Mouse (Mus musculus) liver, embryonic 15.5 days (tissue): Measurements from ENCODE around the gene Wfdc12. TPM values are rescaled to one million over a fixed set of nuclear protein-coding genes. Genes with fewer than 3 reads are reported as not detected.
"Not testable (repeated sequence)": the region's sequence is repeated elsewhere in the genome, so short reads cannot be mapped to it uniquely, and the experiment has no call there.

ENCODE experiments used
- ATAC-seq: fragments of 200-750 bp; cut with Nextera tagmentation; 2 replicates; pipeline ENCODE4 v1.8.0; 2017; ENCODE audit warnings: moderate number of reproducible peaks, mild to moderate bottlenecking, moderate library complexity; ENCODE audit not compliant: insufficient read depth
- H3K27ac ChIP-seq: fragments of 300-500 bp; sonication (generic); replicated peaks from 2 replicates; pipeline ENCODE4 v1.5.1; 2015; ENCODE audit warnings: mild to moderate bottlenecking, inconsistent platforms
- H3K27me3 ChIP-seq: fragments of 300-500 bp; sonication (generic); 2 replicates; pipeline ENCODE4 v1.6.1; 2015; ENCODE audit warnings: mild to moderate bottlenecking, inconsistent platforms
- H3K36me3 ChIP-seq: fragments of 300-500 bp; sonication (generic); replicated peaks from 2 replicates; pipeline ENCODE4 v1.6.1; 2015; ENCODE audit warnings: moderate library complexity, mild to moderate bottlenecking, inconsistent platforms
- H3K4me1 ChIP-seq: fragments of 300-500 bp; sonication (generic); replicated peaks from 2 replicates; pipeline ENCODE4 v1.6.1; 2015; ENCODE audit warnings: inconsistent platforms
- H3K4me2 ChIP-seq: fragments of 300-500 bp; sonication (generic); 2 replicates; pipeline ENCODE4 v1.6.1; 2015; ENCODE audit warnings: moderate library complexity, mild to moderate bottlenecking, inconsistent platforms
- H3K4me3 ChIP-seq: fragments of 300-500 bp; sonication (generic); replicated peaks from 2 replicates; pipeline ENCODE4 v1.5.1; 2015; ENCODE audit warnings: mild to moderate bottlenecking, inconsistent platforms
- H3K9ac ChIP-seq: fragments of 300-500 bp; sonication (generic); 2 replicates; pipeline ENCODE4 v1.6.1; 2015; ENCODE audit warnings: moderate library complexity, mild to moderate bottlenecking, inconsistent platforms
- H3K9me3 ChIP-seq: fragments of 300-500 bp; sonication (generic); replicated peaks from 2 replicates; pipeline ENCODE4 v1.6.1; 2016; ENCODE audit warnings: inconsistent platforms
- WGBS: fragments of 180-500 bp; shearing (Covaris S2); methylation state at CpG from one replicate; pipeline ENCODE4 v1.1.7; 2015; ENCODE audit warnings: mixed read lengths; ENCODE audit not compliant: insufficient replicate concordance; 5-methylcytosine and 5-hydroxymethylcytosine counted together
- polyA plus RNA-seq: library from polyadenylated mRNA; unstranded; fragments of >200 nt; fragmentation: Nextera tagmentation; extraction: Ambion mirVana; gene quantifications from 2 replicates; pipeline ENCODE4 v1.2.1, GENCODE M21; 2015

The Wfdc12 gene
- not detected in 2 replicates for polyA plus RNA-seq

- no peak within 1 kb of the TSS for H3K4me3 ChIP-seq
- H3K9ac ChIP-seq, result no peak within 1 kb of the TSS
- H3K27ac ChIP-seq, result no peak within 1 kb of the TSS
- WGBS, result 69% methylated on average over 6 of the region's 6 CpGs
- no peaks in the 10 kb centered on the region for H3K36me3 ChIP-seq
- no peaks in the 10 kb centered on the region for H3K4me1 ChIP-seq
- ATAC-seq, result no peak
- no peaks in the 10 kb centered on the region for H3K27me3 ChIP-seq
- H3K9me3 ChIP-seq, result no peaks in the 10 kb centered on the region
- no peak within 1 kb of the TSS for H3K4me2 ChIP-seq
These were observed at the start of gene Wfdc12 for GRCm38 (mm10) chr2:164190576-164190975. Gene Wfdc12, minus strand, starts transcription at chr2:164190608.

GRCm38 (mm10) chr2:164238366-164238765, 48.0 kb upstream of the Wfdc12 start, which contains the start of gene Svs2:
Gene Svs2, minus strand, starts transcription at chr2:164238466.
- no peak within 1 kb of the TSS for H3K27ac ChIP-seq
- no peaks in the 10 kb centered on the region for H3K9me3 ChIP-seq
- 53% methylated on average over 3 of the region's 3 CpGs for WGBS
- no peaks in the 10 kb centered on the region for H3K4me1 ChIP-seq
- no peak within 1 kb of the TSS for H3K4me3 ChIP-seq
- H3K27me3 ChIP-seq, result no peaks in the 10 kb centered on the region
- H3K9ac ChIP-seq, result no peak within 1 kb of the TSS
- ATAC-seq, result no peak
- no peak within 1 kb of the TSS for H3K4me2 ChIP-seq
- H3K36me3 ChIP-seq, result no peaks in the 10 kb centered on the region

GRCm38 (mm10) chr2:164232671-164233070, 42.3 kb upstream of the Wfdc12 start:
- Histone ChIP-seq H3K36me3 (no peaks in the 10 kb centered on the region), H3K9ac (no peak overlapping the region), H3K4me2 (no peak overlapping the region), H3K27me3 (no peaks in the 10 kb centered on the region), H3K4me3 (no peak overlapping the region), H3K4me1 (no peaks in the 10 kb centered on the region), H3K27ac (no peak overlapping the region), H3K9me3 (no peaks in the 10 kb centered on the region)
- ATAC-seq, result no peak
- 70% methylated on average over 8 of the region's 8 CpGs for WGBS

GRCm38 (mm10) chr2:164228361-164229070, 38.1 kb upstream of the Wfdc12 start:
- H3K27me3 ChIP-seq, result no peaks in the 10 kb centered on the region
- no peaks in the 10 kb centered on the region for H3K36me3 ChIP-seq
- H3K4me3 ChIP-seq, result no peak overlapping the region
- ATAC-seq, result no peak
- H3K4me1 ChIP-seq, result no peaks in the 10 kb centered on the region
- 63% methylated on average over 8 of the region's 8 CpGs for WGBS
- no peaks in the 10 kb centered on the region for H3K9me3 ChIP-seq
- H3K4me2 ChIP-seq, result no peak overlapping the region
- H3K9ac ChIP-seq, result no peak overlapping the region
- no peak overlapping the region for H3K27ac ChIP-seq

- WGBS, result 62% methylated on average over 11 of the region's 11 CpGs
- Histone ChIP-seq H3K4me2 (no peak within 1 kb of the TSS), H3K36me3 (no peaks in the 10 kb centered on the region), H3K4me3 (no peak within 1 kb of the TSS), H3K4me1 (no peaks in the 10 kb centered on the region), H3K9me3 (no peaks in the 10 kb centered on the region), H3K9ac (no peak within 1 kb of the TSS), H3K27ac (no peak within 1 kb of the TSS), H3K27me3 (no peaks in the 10 kb centered on the region)
- no peak for ATAC-seq
These were observed 31.1 kb upstream of the Wfdc12 start, which contains the start of gene Wfdc15b for GRCm38 (mm10) chr2:164221522-164221921. Gene Wfdc15b, minus strand, starts transcription at chr2:164221660.

GRCm38 (mm10) chr2:164219295-164219694, 28.9 kb upstream of the Wfdc12 start:
- Histone ChIP-seq H3K27me3 (no peaks in the 10 kb centered on the region), H3K27ac (no peak overlapping the region), H3K4me1 (no peaks in the 10 kb centered on the region), H3K9ac (no peak overlapping the region), H3K9me3 (no peaks in the 10 kb centered on the region), H3K4me3 (no peak overlapping the region), H3K36me3 (no peaks in the 10 kb centered on the region), H3K4me2 (no peak overlapping the region)
- ATAC-seq, result no peak
- WGBS, result 70% methylated on average over 9 of the region's 9 CpGs

- Histone ChIP-seq H3K27me3 (no peaks in the 10 kb centered on the region), H3K9ac (no peak overlapping the region), H3K27ac (no peak overlapping the region), H3K9me3 (no peaks in the 10 kb centered on the region), H3K4me3 (no peak overlapping the region), H3K4me2 (no peak overlapping the region), H3K4me1 (no peaks in the 10 kb centered on the region), H3K36me3 (no peaks in the 10 kb centered on the region)
- no peak for ATAC-seq
- WGBS, result 74% methylated on average over 5 of the region's 5 CpGs
These were observed 22.3 kb upstream of the Wfdc12 start for GRCm38 (mm10) chr2:164212711-164213110.

GRCm38 (mm10) chr2:164210892-164211291, 20.5 kb upstream of the Wfdc12 start:
- no peaks in the 10 kb centered on the region for H3K27me3 ChIP-seq

GRCm38 (mm10) chr2:164206676-164207075, 16.3 kb upstream of the Wfdc12 start:
- 35% methylated on average over 4 of the region's 4 CpGs for WGBS
- no peak for ATAC-seq
- H3K27ac ChIP-seq, result no peak overlapping the region

More at GRCm38 (mm10) chr2:164210892-164211291, 20.5 kb upstream of the Wfdc12 start:
- no peak for ATAC-seq
- Histone ChIP-seq H3K36me3 (no peaks in the 10 kb centered on the region), H3K4me3 (no peak overlapping the region), H3K27ac (no peak overlapping the region), H3K4me1 (no peaks in the 10 kb centered on the region), H3K9ac (no peak overlapping the region), H3K9me3 (no peaks in the 10 kb centered on the region), H3K4me2 (no peak overlapping the region)
- 73% methylated on average over 4 of the region's 4 CpGs for WGBS

GRCm38 (mm10) chr2:164206011-164206410, 15.6 kb upstream of the Wfdc12 start:
- H3K9ac ChIP-seq, H3K4me2 ChIP-seq, H3K36me3 ChIP-seq, ATAC-seq, H3K27ac ChIP-seq, H3K9me3 ChIP-seq, H3K4me3 ChIP-seq, H3K4me1 ChIP-seq, H3K27me3 ChIP-seq: not testable (repeated sequence)
- WGBS, result 68% methylated on average over 10 of the region's 10 CpGs

More at GRCm38 (mm10) chr2:164206676-164207075, 16.3 kb upstream of the Wfdc12 start:
- no peak overlapping the region for H3K4me3 ChIP-seq
- H3K9ac ChIP-seq, result no peak overlapping the region
- H3K27me3 ChIP-seq, result no peaks in the 10 kb centered on the region
- H3K9me3 ChIP-seq, result no peaks in the 10 kb centered on the region
- H3K4me1 ChIP-seq, result no peaks in the 10 kb centered on the region
- no peak overlapping the region for H3K4me2 ChIP-seq
- no peaks in the 10 kb centered on the region for H3K36me3 ChIP-seq

- Histone ChIP-seq H3K27ac (no peak within 1 kb of the TSS), H3K9me3 (no peaks in the 10 kb centered on the region), H3K4me1 (no peaks in the 10 kb centered on the region), H3K36me3 (no peaks in the 10 kb centered on the region), H3K4me3 (no peak within 1 kb of the TSS), H3K9ac (no peak within 1 kb of the TSS), H3K4me2 (no peak within 1 kb of the TSS), H3K27me3 (no peaks in the 10 kb centered on the region)
- no peak for ATAC-seq
- WGBS, result 63% methylated on average over 20 of the region's 20 CpGs
These were observed 9.4 kb upstream of the Wfdc12 start, which contains the start of gene Wfdc15a for GRCm38 (mm10) chr2:164199626-164200327. Gene Wfdc15a, minus strand, starts transcription at chr2:164200130.
